Mouse (Mus musculus) CD4-positive, CD25-positive, alpha-beta regulatory T cell, adult 2 months (primary cell): ENCODE data around the gene Csf1.

ENCODE experiments used
- DNase-seq: peaks from one replicate; pipeline ENCODE4 v3.0.0-alpha.2; 2012; ENCODE audit warnings: low read depth, low spot score

The Csf1 gene

GRCm38 (mm10) chr3:107759929-107760581, at the start of gene Csf1:
Csf1 (minus strand) TSS chr3:107760469.
- peak; percentile 81 for DNase-seq

- no peak for DNase-seq
Observed at GRCm38 (mm10) chr3:107808013-107808750, 47.9 kb upstream of the Csf1 start.

GRCm38 (mm10) chr3:107807386-107807974, 47.2 kb upstream of the Csf1 start:
- peak; percentile 25 for DNase-seq

- DNase-seq = no peak
Observed at GRCm38 (mm10) chr3:107806916-107807315, 46.6 kb upstream of the Csf1 start.

GRCm38 (mm10) chr3:107804799-107805198, 44.5 kb upstream of the Csf1 start:
- no peak for DNase-seq

GRCm38 (mm10) chr3:107802185-107802946, 42.1 kb upstream of the Csf1 start:
- no peak for DNase-seq

GRCm38 (mm10) chr3:107798946-107799345, 38.7 kb upstream of the Csf1 start:
- DNase-seq = no peak

- DNase-seq = peak; percentile 69
Observed at GRCm38 (mm10) chr3:107796191-107796983, 36.1 kb upstream of the Csf1 start.

- DNase-seq = no peak
Observed at GRCm38 (mm10) chr3:107794890-107795289, 34.6 kb upstream of the Csf1 start.

- no peak for DNase-seq
Observed at GRCm38 (mm10) chr3:107793300-107794201, 33.3 kb upstream of the Csf1 start.

- no peak for DNase-seq
Observed at GRCm38 (mm10) chr3:107792736-107793135, 32.5 kb upstream of the Csf1 start.

- no peak for DNase-seq
Observed at GRCm38 (mm10) chr3:107790766-107791303, 30.6 kb upstream of the Csf1 start.

GRCm38 (mm10) chr3:107790227-107790626, 30.0 kb upstream of the Csf1 start:
- DNase-seq = no peak

GRCm38 (mm10) chr3:107788885-107789284, 28.6 kb upstream of the Csf1 start:
- no peak for DNase-seq

- no peak for DNase-seq
Observed at GRCm38 (mm10) chr3:107787613-107788501, 27.6 kb upstream of the Csf1 start.

- no peak for DNase-seq
Observed at GRCm38 (mm10) chr3:107786980-107787612, 26.8 kb upstream of the Csf1 start.

GRCm38 (mm10) chr3:107786344-107786743, 26.1 kb upstream of the Csf1 start:
- DNase-seq = no peak

- DNase-seq = no peak
Observed at GRCm38 (mm10) chr3:107785546-107785945, 25.3 kb upstream of the Csf1 start.
